Mouse (Mus musculus) left cerebral cortex, postnatal 25 days (tissue): ENCODE data around the gene Gm13304. TPM values are rescaled to one million over a fixed set of nuclear protein-coding genes. Genes with fewer than 3 reads are reported as not detected.
"Not testable (repeated sequence)": the region's sequence is repeated elsewhere in the genome, so short reads cannot be mapped to it uniquely, and the experiment has no call there.

Experiments
- DNase-seq, 2 experiments: peaks; one replicate each; pipeline ENCODE4 v3.0.0; 2022; ENCODE audit warnings: low spot score in 2 of 2, mixed read lengths in 1 of 2
- intact Hi-C: fragments of 180-260 bp; cut with DNase I; formaldehyde crosslinking; loops from one replicate; pipeline ENCODE4 v1.15.1; 2025
- total RNA-seq, 2 experiments: library from RNA; stranded (reverse); gene quantifications; 2 replicates each; pipeline ENCODE4 v1.2.3; 2021

The Gm13304 gene
- total RNA-seq = 10 to 100 TPM; 22.3 to 26.4 TPM

GRCm38 (mm10) chr4:42114517-42114916 is at the start of gene Gm13304:
Gm13304 (plus strand) TSS chr4:42114817.
- intact Hi-C loops, DNase-seq: not testable (repeated sequence)

GRCm38 (mm10) chr4:42090907-42091306 is 23.7 kb upstream of the Gm13304 start, which contains the start of gene Gm3893:
Gm3893 (plus strand) TSS chr4:42091207.
- DNase-seq, intact Hi-C loops: not testable (repeated sequence)

- intact Hi-C loops, DNase-seq: not testable (repeated sequence)
These were observed 38.5 kb downstream of the Gm13304 start, which contains the start of gene Gm13306 for GRCm38 (mm10) chr4:42153136-42153535. Gm13306 (plus strand) TSS chr4:42153436.

Other genes starting within 250 kb of the Gm13304 start
- gene Gm21541, start 211.2 kb upstream of the Gm13304 start, total RNA-seq = not detected
- 10 to 100 TPM; 48.2 to 53.7 TPM for gene Gm20878, start 173.2 kb upstream of the Gm13304 start, total RNA-seq
- 1 to 10 TPM; 4.7 to 5.0 TPM for gene Fam205a4, start 148.8 kb upstream of the Gm13304 start, total RNA-seq
- 1 to 10 TPM; 6.1 to 6.4 TPM for gene Gm21093, start 80.1 kb upstream of the Gm13304 start, total RNA-seq
- gene Gm3893, start 23.6 kb upstream of the Gm13304 start, total RNA-seq = not detected
- 10 to 100 TPM; 34.1 to 60.6 TPM for gene Gm13306, start 38.6 kb downstream of the Gm13304 start, total RNA-seq
- 1 to 10 TPM in 1 of 2 experiments, not detected in 1; 1.5 TPM for gene Gm13305, start 53.8 kb downstream of the Gm13304 start, total RNA-seq
- gene Gm10600, start 125.8 kb downstream of the Gm13304 start, total RNA-seq = 10 to 100 TPM in 1 of 2 experiments, 1 to 10 TPM in 1; 7.7 to 10.5 TPM
- gene Ccl21b, start 140.9 kb downstream of the Gm13304 start, total RNA-seq = not detected
- gene Gm21953, start 179.4 kb downstream of the Gm13304 start, total RNA-seq = not detected
- gene Fam205a3, start 203.5 kb downstream of the Gm13304 start, total RNA-seq = not detected